Mouse (Mus musculus): Measurements from ENCODE around the gene Ino80e.
"Not testable (repeated sequence)": the region's sequence is repeated elsewhere in the genome, so short reads cannot be mapped to it uniquely, and the experiment has no call there.

The Ino80e gene

GRCm38 (mm10) chr7:126862147-126862784 is at the start of gene Ino80e:
Ino80e (minus strand) TSS chr7:126862377.
- DNase-seq, result peak; percentile 97

- no peak for DNase-seq
Observed at GRCm38 (mm10) chr7:126905590-126905989, 43.4 kb upstream of the Ino80e start.

GRCm38 (mm10) chr7:126899781-126900180 is 37.6 kb upstream of the Ino80e start:
- not testable (repeated sequence) for DNase-seq

- DNase-seq, result peak; percentile 97
Observed at GRCm38 (mm10) chr7:126898102-126898990, 36.2 kb upstream of the Ino80e start.

GRCm38 (mm10) chr7:126897390-126898101 is 35.4 kb upstream of the Ino80e start:
- DNase-seq, result peak; percentile 69

GRCm38 (mm10) chr7:126896912-126897311 is 34.7 kb upstream of the Ino80e start:
- DNase-seq, result no peak

GRCm38 (mm10) chr7:126888852-126889251 is 26.7 kb upstream of the Ino80e start:
- DNase-seq, result peak; percentile 63

- DNase-seq, result no peak
Observed at GRCm38 (mm10) chr7:126887281-126887680, 25.1 kb upstream of the Ino80e start.

- DNase-seq, result peak; percentile 98
Observed at GRCm38 (mm10) chr7:126884286-126885164, 22.3 kb upstream of the Ino80e start, which contains the start of gene Taok2. Taok2 (minus strand) TSS chr7:126884703.

GRCm38 (mm10) chr7:126883731-126884181 is 21.6 kb upstream of the Ino80e start:
- DNase-seq, result no peak

- peak; percentile 81 for DNase-seq
Observed at GRCm38 (mm10) chr7:126881040-126881439, 18.9 kb upstream of the Ino80e start.

GRCm38 (mm10) chr7:126877239-126877638 is 15.1 kb upstream of the Ino80e start:
- DNase-seq, result no peak

- no peak for DNase-seq
Observed at GRCm38 (mm10) chr7:126870520-126870891, 8.3 kb upstream of the Ino80e start.

GRCm38 (mm10) chr7:126869780-126870519 is 7.8 kb upstream of the Ino80e start:
- DNase-seq, result no peak

GRCm38 (mm10) chr7:126868003-126868402 is 5.8 kb upstream of the Ino80e start:
- DNase-seq, result peak; percentile 48

- DNase-seq, result peak; percentile 42
Observed at GRCm38 (mm10) chr7:126867534-126867933, 5.4 kb upstream of the Ino80e start.

- DNase-seq, result no peak
Observed at GRCm38 (mm10) chr7:126863791-126864190, 1.6 kb upstream of the Ino80e start.

GRCm38 (mm10) chr7:126861429-126862130 is 597 bp downstream of the Ino80e start, which contains the start of gene Hirip3:
Hirip3 (plus strand) TSS chr7:126861972.
- peak; percentile 98 for DNase-seq

GRCm38 (mm10) chr7:126860987-126861386 is 1.2 kb downstream of the Ino80e start:
- DNase-seq, result no peak

- peak; percentile 60 for DNase-seq
Observed at GRCm38 (mm10) chr7:126856741-126857420, 5.3 kb downstream of the Ino80e start.

All from lung, postnatal 36 days (tissue).